Mouse (Mus musculus) neural tube, embryonic 14.5 days (tissue): ENCODE measurements around the gene Arhgef1. TPM values are rescaled to one million over a fixed set of nuclear protein-coding genes. Genes with fewer than 3 reads are reported as not detected.
A peak's percentile ranks its signal among the peaks of the same experiment; 100 is the strongest.

Experiments used
- ATAC-seq: fragments of 200-750 bp; cut with Nextera tagmentation; 2 replicates; pipeline ENCODE4 v1.8.0; 2017; ENCODE audit warnings: low read depth, mild to moderate bottlenecking, moderate TSS enrichment, moderate library complexity
- H3K27ac ChIP-seq: fragments of 300-500 bp; sonication (generic); 2 replicates; pipeline ENCODE4 v1.5.1; 2014; ENCODE audit warnings: low read depth, mild to moderate bottlenecking, control low read depth, low read length, moderate library complexity, mixed read lengths
- H3K27me3 ChIP-seq: fragments of 300-500 bp; sonication (generic); 2 replicates; pipeline ENCODE4 v1.6.1; 2014; ENCODE audit warnings: low read length; ENCODE audit not compliant: control insufficient read depth, insufficient read depth
- H3K36me3 ChIP-seq: fragments of 300-500 bp; sonication (generic); 2 replicates; pipeline ENCODE4 v1.6.1; 2014; ENCODE audit warnings: low read length, mixed read lengths; ENCODE audit not compliant: control insufficient read depth, insufficient read depth
- H3K4me1 ChIP-seq: fragments of 300-500 bp; sonication (generic); 2 replicates; pipeline ENCODE4 v1.6.1; 2014; ENCODE audit warnings: low read length; ENCODE audit not compliant: control insufficient read depth, insufficient read depth
- H3K4me2 ChIP-seq: fragments of 300-500 bp; sonication (generic); 2 replicates; pipeline ENCODE4 v1.6.1; 2014; ENCODE audit warnings: mild to moderate bottlenecking, low read depth, low read length, control low read depth
- H3K4me3 ChIP-seq: fragments of 300-500 bp; sonication (generic); 2 replicates; pipeline ENCODE4 v1.5.1; 2014; ENCODE audit warnings: low read depth, low read length, control low read depth, mixed read lengths
- H3K9ac ChIP-seq: fragments of 300-500 bp; sonication (generic); replicated peaks from 2 replicates; pipeline ENCODE4 v1.6.1; 2014; ENCODE audit warnings: low read depth, mild to moderate bottlenecking, control low read depth, low read length, mixed read lengths
- H3K9me3 ChIP-seq: fragments of 300-500 bp; sonication (generic); 2 replicates; pipeline ENCODE4 v1.6.1; 2016; ENCODE audit warnings: low read length; ENCODE audit not compliant: control insufficient read depth
- WGBS: fragments of 180-500 bp; shearing (Covaris S2); extraction: QIAGEN DNeasy Blood & Tissue Kit; methylation state at CpG from one replicate; pipeline ENCODE4 v1.1.7; 2014; 5-methylcytosine and 5-hydroxymethylcytosine counted together
- polyA plus RNA-seq: library from polyadenylated mRNA; unstranded; fragments of >200 nt; fragmentation: Nextera tagmentation; extraction: Ambion mirVana; gene quantifications from 2 replicates; pipeline ENCODE4 v1.2.1, GENCODE M21; 2014

The Arhgef1 gene
- polyA plus RNA-seq, 1 experiment from 2014 or later: 71.6 TPM

- H3K27ac ChIP-seq: no peak overlapping the region
- no peaks in the 10 kb centered on the region for H3K4me1 ChIP-seq
- H3K9me3 ChIP-seq: no peaks in the 10 kb centered on the region
- no peak overlapping the region for H3K9ac ChIP-seq
- H3K4me3 ChIP-seq: no peak overlapping the region
- H3K4me2 ChIP-seq: no peak overlapping the region
- H3K36me3 ChIP-seq: peaks cover 14% of the 10 kb centered on the region; the same call in 1 of the 2 replicates
- ATAC-seq: no peak
- 93% methylated on average over 14 of the region's 14 CpGs for WGBS
- no peaks in the 10 kb centered on the region for H3K27me3 ChIP-seq
These were observed 9.8 kb downstream of the Arhgef1 start for GRCm38 (mm10) chr7:24912480-24912879.

- Histone ChIP-seq H3K4me2 (no peak overlapping the region), H3K9ac (no peak overlapping the region), H3K27me3 (no peaks in the 10 kb centered on the region), H3K27ac (no peak overlapping the region), H3K36me3 (peaks cover 50% of the 10 kb centered on the region), H3K9me3 (no peaks in the 10 kb centered on the region), H3K4me3 (no peak overlapping the region), H3K4me1 (no peaks in the 10 kb centered on the region)
- 91% methylated on average over 20 of the region's 20 CpGs for WGBS
- no peak for ATAC-seq
These were observed 16.1 kb downstream of the Arhgef1 start for GRCm38 (mm10) chr7:24918763-24919323.

DNA sequence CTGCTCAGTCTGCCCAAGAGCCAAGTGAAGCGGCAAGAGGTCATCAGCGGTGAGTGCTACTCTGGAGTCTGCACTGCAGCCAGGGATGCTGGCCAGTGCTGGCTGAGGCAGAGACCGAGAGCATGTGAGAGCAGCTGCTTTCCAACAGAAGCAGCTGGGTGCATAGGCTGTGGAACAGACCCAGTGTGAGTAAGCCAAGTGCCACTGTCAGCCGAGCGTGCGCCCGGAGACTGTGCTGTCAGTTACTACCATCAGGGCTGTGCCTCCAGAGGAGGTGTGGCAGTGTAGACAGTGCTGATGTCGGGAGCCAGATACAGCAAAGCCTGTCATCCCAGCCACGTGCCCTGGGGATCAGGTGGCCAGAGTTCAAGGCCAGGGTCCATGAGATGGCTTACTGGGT lies 17.0 kb downstream of the Arhgef1 start:
- no peaks in the 10 kb centered on the region for H3K27me3 ChIP-seq
- H3K36me3 ChIP-seq: peaks cover 53% of the 10 kb centered on the region
- no peak overlapping the region for H3K4me2 ChIP-seq
- no peaks in the 10 kb centered on the region for H3K4me1 ChIP-seq
- ATAC-seq: no peak
- no peak overlapping the region for H3K4me3 ChIP-seq
- no peaks in the 10 kb centered on the region for H3K9me3 ChIP-seq
- no peak overlapping the region for H3K9ac ChIP-seq
- H3K27ac ChIP-seq: no peak overlapping the region
- WGBS: 92% methylated on average over 9 of the region's 9 CpGs

DNA sequence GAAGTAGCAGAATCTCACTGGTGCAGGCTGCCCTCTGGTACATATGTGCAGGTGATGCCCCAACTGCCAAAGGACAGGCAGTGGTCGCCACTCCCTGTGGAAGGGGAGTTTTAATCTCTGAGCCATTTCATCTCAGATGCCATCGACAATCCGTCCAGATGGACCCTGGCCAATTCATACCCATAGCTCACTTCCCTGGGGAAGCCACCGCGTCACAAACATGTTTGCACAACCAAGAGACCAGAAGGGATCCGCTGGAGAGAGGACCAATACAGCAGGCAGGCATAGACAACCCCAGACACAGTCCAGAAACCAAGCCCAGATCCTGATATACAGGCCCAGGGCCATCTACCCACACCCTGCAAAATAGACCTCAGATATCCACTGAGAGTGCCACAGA lies 27.8 kb downstream of the Arhgef1 start:
- Histone ChIP-seq H3K27ac (no peak overlapping the region), H3K9ac (no peak overlapping the region), H3K4me2 (no peak overlapping the region), H3K4me1 (peaks cover 6% of the 10 kb centered on the region; the same call in 1 of the 2 replicates), H3K9me3 (no peaks in the 10 kb centered on the region), H3K36me3 (peaks cover 17% of the 10 kb centered on the region), H3K27me3 (peaks cover 38% of the 10 kb centered on the region), H3K4me3 (no peak overlapping the region)
- no peak for ATAC-seq
- 39% methylated on average over 6 of the region's 6 CpGs for WGBS

DNA sequence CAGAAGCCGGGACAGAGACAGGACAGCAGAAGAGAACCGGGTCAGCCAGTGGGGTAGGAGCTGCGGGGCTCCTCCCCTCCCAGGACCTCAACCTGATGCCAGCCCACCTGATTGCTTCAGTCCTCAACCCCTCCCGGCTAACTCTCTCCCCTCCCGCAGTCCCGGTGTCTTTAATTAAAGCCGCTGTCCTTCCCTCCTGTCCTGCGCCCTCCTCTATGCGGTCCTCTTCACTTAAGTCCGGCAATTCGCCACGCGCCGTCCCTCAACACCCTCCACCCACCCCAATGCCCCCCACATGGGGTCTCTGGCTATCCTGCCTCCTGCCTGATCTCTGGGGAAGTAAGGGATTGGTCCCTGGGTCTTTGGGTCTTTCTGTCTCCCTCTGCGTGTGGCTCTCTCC lies 28.9 kb downstream of the Arhgef1 start:
- Histone ChIP-seq H3K4me1 (peaks cover 6% of the 10 kb centered on the region; the same call in 1 of the 2 replicates), H3K9ac (no peak overlapping the region), H3K9me3 (no peaks in the 10 kb centered on the region), H3K4me3 (no peak overlapping the region), H3K4me2 (no peak overlapping the region), H3K36me3 (0 out of 2 replicates have a peak, but pooled peaks cover 9% of the 10 kb centered on the region), H3K27me3 (peaks cover 38% of the 10 kb centered on the region), H3K27ac (no peak overlapping the region)
- 0% methylated on average over 15 of the region's 15 CpGs for WGBS
- no peak for ATAC-seq

DNA sequence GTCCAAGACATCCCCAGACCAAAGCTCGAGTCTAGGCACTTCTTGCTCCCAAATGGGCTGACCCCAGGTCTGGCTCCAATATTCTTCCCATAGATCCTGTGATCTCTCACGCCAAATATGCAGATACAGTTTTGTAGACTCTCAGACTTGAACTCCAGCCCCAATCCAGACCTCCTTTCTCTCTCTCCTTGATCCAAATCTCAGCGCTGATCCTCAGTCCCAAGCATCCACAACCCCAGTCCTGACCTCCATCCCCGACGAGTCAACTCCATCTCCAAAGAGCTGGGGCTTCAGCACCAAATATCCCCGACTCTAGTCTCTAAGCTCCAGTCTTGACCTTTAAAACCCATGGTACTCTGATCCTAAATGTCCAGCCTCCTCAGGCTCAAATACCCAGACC lies 40.9 kb downstream of the Arhgef1 start:
- no peak overlapping the region for H3K4me2 ChIP-seq
- no peak overlapping the region for H3K9ac ChIP-seq
- ATAC-seq: no peak
- H3K27me3 ChIP-seq: peaks cover 60% of the 10 kb centered on the region
- H3K4me3 ChIP-seq: no peak overlapping the region
- no peaks in the 10 kb centered on the region for H3K36me3 ChIP-seq
- no peaks in the 10 kb centered on the region for H3K9me3 ChIP-seq
- H3K27ac ChIP-seq: no peak overlapping the region
- H3K4me1 ChIP-seq: peaks cover 6% of the 10 kb centered on the region; the same call in 1 of the 2 replicates
- WGBS: 3% methylated on average over 6 of the region's 6 CpGs

GRCm38 (mm10) chr7:24944257-24944950 lies 41.7 kb downstream of the Arhgef1 start, which contains the start of gene Gm4881:
Gm4881 (minus strand) TSS chr7:24944494.
- WGBS: under 1% methylated on average over 52 of the region's 72 CpGs
- Histone ChIP-seq H3K27me3 (peaks cover 61% of the 10 kb centered on the region), H3K9me3 (no peaks in the 10 kb centered on the region), H3K27ac (no peak within 1 kb of the TSS), H3K4me3 (peak within 1 kb of the TSS; percentile 27), H3K4me2 (peak within 1 kb of the TSS; percentile 53), H3K4me1 (peaks cover 8% of the 10 kb centered on the region; the same call in 1 of the 2 replicates), H3K36me3 (no peaks in the 10 kb centered on the region), H3K9ac (no peak within 1 kb of the TSS)
- no peak for ATAC-seq

- no peak overlapping the region for H3K27ac ChIP-seq
- 4% methylated on average over 7 of the region's 7 CpGs for WGBS
- H3K9me3 ChIP-seq: no peaks in the 10 kb centered on the region
- H3K27me3 ChIP-seq: peaks cover 60% of the 10 kb centered on the region
- H3K36me3 ChIP-seq: no peaks in the 10 kb centered on the region
- H3K4me2 ChIP-seq: no peak overlapping the region
- H3K4me1 ChIP-seq: peaks cover 8% of the 10 kb centered on the region; the same call in 1 of the 2 replicates
- no peak overlapping the region for H3K4me3 ChIP-seq
- ATAC-seq: no peak
- no peak overlapping the region for H3K9ac ChIP-seq
These were observed 44.8 kb downstream of the Arhgef1 start for GRCm38 (mm10) chr7:24947316-24948048.

DNA sequence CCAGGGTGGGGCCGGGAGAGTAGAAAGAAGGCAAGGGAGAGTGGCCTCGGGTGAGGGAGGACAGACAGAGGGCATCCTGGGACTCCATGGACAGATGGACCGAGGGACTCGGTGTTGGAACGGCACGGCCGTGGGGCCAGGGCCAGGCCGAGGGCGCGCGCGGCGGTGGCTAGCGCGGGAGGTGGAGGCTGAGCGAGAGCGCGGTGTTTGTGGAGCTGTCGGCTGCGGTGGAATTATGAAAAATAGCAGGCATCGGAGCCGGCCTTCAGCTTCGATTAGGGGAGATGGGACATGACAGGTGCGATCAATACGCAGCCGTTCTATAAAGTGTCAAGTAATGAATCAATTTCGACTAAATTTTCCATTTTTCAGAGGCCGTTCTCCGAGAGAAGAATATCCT lies 46.1 kb downstream of the Arhgef1 start:
- H3K4me2 ChIP-seq: no peak overlapping the region; the same call in 1 of the 2 replicates
- H3K27me3 ChIP-seq: peaks cover 49% of the 10 kb centered on the region
- no peak overlapping the region for H3K27ac ChIP-seq
- no peak overlapping the region for H3K9ac ChIP-seq
- 0 out of 2 replicates have a peak overlapping the region, but pooled peaks have one; percentile 5 for H3K4me3 ChIP-seq
- ATAC-seq: no peak
- 2% methylated on average over 29 of the region's 29 CpGs for WGBS
- peaks cover 8% of the 10 kb centered on the region; the same call in 1 of the 2 replicates for H3K4me1 ChIP-seq
- H3K9me3 ChIP-seq: no peaks in the 10 kb centered on the region
- no peaks in the 10 kb centered on the region for H3K36me3 ChIP-seq
